Mouse (Mus musculus) limb, embryonic 14.5 days (tissue): Measurements from ENCODE around the gene 4930512M02Rik. TPM values are rescaled to one million over a fixed set of nuclear protein-coding genes. Genes with fewer than 3 reads are reported as not detected.

ENCODE experiments used
- ATAC-seq: fragments of 200-750 bp; cut with Nextera tagmentation; 2 replicates; pipeline ENCODE4 v1.8.0; 2017; ENCODE audit warnings: low read depth, moderate number of reproducible peaks, moderate TSS enrichment; ENCODE audit not compliant: low FRiP score
- DNase-seq: peaks from one replicate; pipeline ENCODE4 v3.0.0-alpha.2; 2015; ENCODE audit warnings: low spot score
- H3K27ac ChIP-seq: fragments of 300-500 bp; sonication (generic); replicated peaks from 2 replicates; pipeline ENCODE4 v1.5.1; 2014; ENCODE audit warnings: low read depth, mild to moderate bottlenecking, low read length, moderate library complexity, mixed read lengths
- H3K27me3 ChIP-seq: fragments of 300-500 bp; sonication (generic); 2 replicates; pipeline ENCODE4 v1.6.1; 2014; ENCODE audit warnings: low read length, mixed read lengths; ENCODE audit not compliant: control insufficient read depth, insufficient read depth
- H3K36me3 ChIP-seq: fragments of 300-500 bp; sonication (generic); 2 replicates; pipeline ENCODE4 v1.6.1; 2014; ENCODE audit warnings: mild to moderate bottlenecking, low read length, moderate library complexity, mixed read lengths; ENCODE audit not compliant: control insufficient read depth, insufficient read depth
- H3K4me1 ChIP-seq: fragments of 300-500 bp; sonication (generic); 2 replicates; pipeline ENCODE4 v1.6.1; 2014; ENCODE audit warnings: antibody characterized with exemption, low read length, mixed read lengths; ENCODE audit not compliant: control insufficient read depth, insufficient read depth
- H3K4me2 ChIP-seq: fragments of 300-500 bp; sonication (generic); replicated peaks from 2 replicates; pipeline ENCODE4 v1.6.1; 2014; ENCODE audit warnings: low read depth, mild to moderate bottlenecking, low read length, moderate library complexity; ENCODE audit not compliant: severe bottlenecking
- H3K4me3 ChIP-seq: fragments of 300-500 bp; sonication (generic); replicated peaks from 2 replicates; pipeline ENCODE4 v1.5.1; 2014; ENCODE audit warnings: low read length
- H3K9ac ChIP-seq: fragments of 300-500 bp; sonication (generic); 2 replicates; pipeline ENCODE4 v1.6.1; 2014; ENCODE audit warnings: mild to moderate bottlenecking, low read depth, low read length, moderate library complexity; ENCODE audit not compliant: severe bottlenecking
- H3K9me3 ChIP-seq: fragments of 300-500 bp; sonication (generic); 2 replicates; pipeline ENCODE4 v1.6.1; 2016; ENCODE audit warnings: low read length; ENCODE audit not compliant: control insufficient read depth
- POLR2A ChIP-seq: fragments of 200-500 bp; IDR thresholded peaks from 2 replicates; pipeline ENCODE4 v1.8.0; 2012; ENCODE audit warnings: inconsistent platforms, mild to moderate bottlenecking, moderate library complexity, borderline replicate concordance; ENCODE audit not compliant: insufficient read depth, insufficient read length; ENCODE audit errors: extremely low read depth
- WGBS: fragments of 180-500 bp; shearing (Covaris S2); extraction: QIAGEN DNeasy Blood & Tissue Kit; methylation state at CpG from one replicate; pipeline ENCODE4 v1.1.7; 2014; 5-methylcytosine and 5-hydroxymethylcytosine counted together
- polyA plus RNA-seq, 2 experiments: library from polyadenylated mRNA; depleted of rRNA in 1 of 2; stranded (reverse) in 1 of 2; unstranded in 1 of 2; fragments of >200 nt; fragmentation: Nextera tagmentation in 1 of 2; extraction: Ambion mirVana in 1 of 2; gene quantifications; 2 replicates each; pipeline versions ENCODE4 v1.2.1 to v1.2.3; 2012 to 2014

4930512M02Rik gene
- polyA plus RNA-seq, 2 experiments, result not detected

GRCm38 (mm10) chr11:11557173-11557967, 70.3 kb downstream of the 4930512M02Rik start:
- DNase-seq (peak; percentile 22), ATAC-seq (no peak)
- Histone ChIP-seq H3K9ac (no peak overlapping the region), H3K27ac (no peak overlapping the region), H3K4me2 (no peak overlapping the region), H3K9me3 (no peaks in the 10 kb centered on the region), H3K36me3 (no peaks in the 10 kb centered on the region), H3K27me3 (no peaks in the 10 kb centered on the region), H3K4me1 (no peaks in the 10 kb centered on the region), H3K4me3 (no peak overlapping the region)
- no peak for TF ChIP-seq POLR2A
- WGBS, result 51% methylated on average over 11 of the region's 11 CpGs

DNA sequence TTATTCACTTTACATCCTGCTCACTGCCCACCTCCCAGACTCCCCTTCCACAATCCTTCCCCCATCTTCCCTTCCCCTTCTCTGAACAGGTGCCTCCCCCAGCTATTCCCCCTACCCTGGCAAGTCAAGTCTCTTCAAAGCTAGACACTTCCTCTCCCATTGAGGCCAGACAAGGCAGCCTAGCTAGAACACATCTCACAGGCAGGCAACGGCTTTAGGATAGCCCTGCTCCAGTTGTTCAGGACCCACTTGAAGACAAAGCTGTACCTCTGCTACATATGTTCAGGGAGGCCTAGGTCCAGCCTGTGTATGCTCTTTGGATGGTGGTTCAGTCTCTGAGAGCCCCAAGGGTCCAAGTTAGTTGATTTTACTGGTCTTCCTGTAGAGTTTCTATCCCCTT, 71.4 kb downstream of the 4930512M02Rik start:
- no peak for TF ChIP-seq POLR2A
- Histone ChIP-seq H3K4me3 (no peak overlapping the region), H3K4me1 (no peaks in the 10 kb centered on the region), H3K9ac (no peak overlapping the region), H3K27ac (no peak overlapping the region), H3K4me2 (no peak overlapping the region), H3K9me3 (no peaks in the 10 kb centered on the region), H3K27me3 (no peaks in the 10 kb centered on the region), H3K36me3 (no peaks in the 10 kb centered on the region)
- ATAC-seq, result no peak
- no peak for DNase-seq
- 71% methylated on average over 1 of the region's 1 CpGs for WGBS

DNA sequence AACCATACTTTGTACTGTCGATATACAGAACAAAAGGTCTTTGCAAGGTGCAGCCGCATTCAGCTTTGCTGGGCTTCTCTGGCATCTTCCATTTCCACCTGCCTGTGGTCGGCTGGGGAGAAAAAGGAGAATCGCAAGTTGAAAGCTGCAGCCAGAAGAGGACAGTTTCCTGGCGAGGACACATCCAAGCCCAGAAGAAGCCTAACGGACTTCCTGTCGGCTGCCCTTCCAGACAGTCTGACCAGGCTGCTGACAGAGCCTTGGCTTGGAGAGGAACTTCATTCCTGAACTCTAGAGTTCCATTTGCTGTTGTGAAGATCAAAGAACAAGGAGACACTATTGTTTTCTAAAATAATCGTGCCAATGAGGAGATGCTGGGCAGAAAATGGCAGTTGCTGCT, 72.1 kb downstream of the 4930512M02Rik start:
- no peak overlapping the region for H3K27ac ChIP-seq
- no peaks in the 10 kb centered on the region for H3K27me3 ChIP-seq
- no peak for TF ChIP-seq POLR2A
- H3K4me2 ChIP-seq, result no peak overlapping the region
- no peak overlapping the region for H3K9ac ChIP-seq
- H3K4me3 ChIP-seq, result no peak overlapping the region
- H3K4me1 ChIP-seq, result no peaks in the 10 kb centered on the region
- H3K36me3 ChIP-seq, result no peaks in the 10 kb centered on the region
- ATAC-seq, result no peak
- 76% methylated on average over 8 of the region's 8 CpGs for WGBS
- no peak for DNase-seq
- H3K9me3 ChIP-seq, result no peaks in the 10 kb centered on the region

- Histone ChIP-seq H3K36me3 (no peaks in the 10 kb centered on the region), H3K27ac (no peak overlapping the region), H3K4me3 (no peak overlapping the region), H3K9me3 (no peaks in the 10 kb centered on the region), H3K9ac (no peak overlapping the region), H3K4me1 (no peaks in the 10 kb centered on the region), H3K27me3 (no peaks in the 10 kb centered on the region), H3K4me2 (no peak overlapping the region)
- 53% methylated on average over 7 of the region's 7 CpGs for WGBS
- TF ChIP-seq POLR2A, result no peak
- ATAC-seq (no peak), DNase-seq (no peak)
Observed at GRCm38 (mm10) chr11:11547597-11548240, 79.9 kb downstream of the 4930512M02Rik start.

DNA sequence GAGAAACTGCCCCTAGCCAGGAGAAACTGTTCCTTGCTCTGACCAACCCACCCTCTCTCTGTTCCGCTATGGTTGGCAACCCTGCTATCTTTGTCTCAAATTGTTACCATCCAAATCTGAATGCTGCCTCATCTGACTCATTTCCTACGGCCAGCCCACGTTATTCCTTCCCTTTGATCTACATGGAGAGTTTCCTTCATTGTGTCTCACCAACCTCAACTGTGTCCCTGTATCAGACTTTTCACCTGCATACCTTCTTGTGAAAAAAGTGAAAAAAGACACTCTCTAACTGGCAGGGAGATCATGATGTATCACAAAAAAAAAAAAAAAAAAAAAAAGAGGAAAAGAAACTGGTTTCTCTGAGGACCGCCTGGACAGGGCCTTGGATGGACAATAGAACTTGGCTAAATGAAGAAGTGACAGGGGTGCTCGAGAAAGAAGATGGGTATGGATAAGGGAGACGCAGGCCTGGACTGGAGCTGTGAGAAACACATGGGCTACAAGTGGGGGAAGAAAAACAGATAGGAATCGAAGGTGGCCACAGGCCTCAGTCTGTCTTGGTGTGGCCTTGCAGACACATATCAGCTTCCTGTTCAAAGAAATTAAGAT, 80.6 kb downstream of the 4930512M02Rik start:
- TF ChIP-seq POLR2A, result no peak
- DNase-seq, result no peak
- no peaks in the 10 kb centered on the region for H3K36me3 ChIP-seq
- H3K27me3 ChIP-seq, result no peaks in the 10 kb centered on the region
- WGBS, result 83% methylated on average over 7 of the region's 7 CpGs
- H3K4me3 ChIP-seq, result no peak overlapping the region
- H3K27ac ChIP-seq, result no peak overlapping the region
- H3K4me2 ChIP-seq, result no peak overlapping the region
- no peaks in the 10 kb centered on the region for H3K4me1 ChIP-seq
- no peak for ATAC-seq
- no peak overlapping the region for H3K9ac ChIP-seq
- H3K9me3 ChIP-seq, result no peaks in the 10 kb centered on the region
